Mouse (Mus musculus): ENCODE measurements at regions not wholly inside any gene's neighbourhood (a gene's known extent, or its start where the extent isn't known, plus 50 kb on each side); places are given as distances from the start of the nearest gene placed in this dataset.

GRCm38 (mm10) chr5:15822989-15823388, 108.9 kb upstream of the Speer4c start:
- TF ChIP-seq CTCF (IDR thresholded peaks at IDR 0.05) (no peak), POLR2A (IDR thresholded peaks at IDR 0.05; ENCODE audit: insufficient read depth, low read depth, low read length) (no peak), EP300 (IDR thresholded peaks at IDR 0.05; ENCODE audit: insufficient read depth, low read depth, low read length) (no peak)
